Mouse (Mus musculus) lung, adult 2 months (tissue): ENCODE measurements around the gene Atoh1.

Source experiments
- CTCF ChIP-seq: fragments of 200-500 bp; IDR thresholded peaks from 2 replicates; pipeline ENCODE4 v1.5.1; 2011; ENCODE audit warnings: mild to moderate bottlenecking, low read length, control low read depth; ENCODE audit not compliant: insufficient read depth
- POLR2A ChIP-seq: fragments of 200-500 bp; IDR thresholded peaks from 2 replicates; pipeline ENCODE4 v1.6.1; 2011; ENCODE audit warnings: low read depth, mild to moderate bottlenecking, control low read depth, low read length, borderline replicate concordance; ENCODE audit errors: extremely low read depth

- TF ChIP-seq CTCF: no peak
- TF ChIP-seq POLR2A: no peak
These were observed 40.6 kb upstream of the Atoh1 start for GRCm38 (mm10) chr6:64688181-64688944.
